Mouse (Mus musculus) heart, embryonic 16.5 days (tissue): ENCODE results near the gene Traf4. TPM values are rescaled to one million over a fixed set of nuclear protein-coding genes. Genes with fewer than 3 reads are reported as not detected.

Experiments
- ATAC-seq: fragments of 200-750 bp; cut with Nextera tagmentation; replicated peaks from 2 replicates; pipeline ENCODE4 v1.8.0; 2017; ENCODE audit warnings: moderate number of reproducible peaks; ENCODE audit not compliant: insufficient read depth, low FRiP score; ENCODE audit errors: extremely low read depth
- H3K27ac ChIP-seq: fragments of 300-500 bp; sonication (generic); 2 replicates; pipeline ENCODE4 v1.5.1; 2014; ENCODE audit warnings: mild to moderate bottlenecking, low read length, control low read depth, moderate library complexity
- H3K27me3 ChIP-seq: fragments of 300-500 bp; sonication (generic); 2 replicates; pipeline ENCODE4 v1.6.1; 2014; ENCODE audit warnings: low read length, mixed read lengths; ENCODE audit not compliant: control insufficient read depth, insufficient read depth
- H3K36me3 ChIP-seq: fragments of 300-500 bp; sonication (generic); 2 replicates; pipeline ENCODE4 v1.6.1; 2014; ENCODE audit not compliant: control insufficient read depth, insufficient read depth
- H3K4me1 ChIP-seq: fragments of 300-500 bp; sonication (generic); 2 replicates; pipeline ENCODE4 v1.6.1; 2014; ENCODE audit warnings: low read length, mixed read lengths; ENCODE audit not compliant: control insufficient read depth, insufficient read depth
- H3K4me2 ChIP-seq: fragments of 300-500 bp; sonication (generic); 2 replicates; pipeline ENCODE4 v1.6.1; 2014; ENCODE audit warnings: low read depth, mild to moderate bottlenecking, control low read depth, low read length
- H3K4me3 ChIP-seq: fragments of 300-500 bp; sonication (generic); 2 replicates; pipeline ENCODE4 v1.5.1; 2014; ENCODE audit warnings: mild to moderate bottlenecking, control low read depth, low read length
- H3K9ac ChIP-seq: fragments of 300-500 bp; sonication (generic); 2 replicates; pipeline ENCODE4 v1.6.1; 2014; ENCODE audit warnings: low read length, control low read depth
- H3K9me3 ChIP-seq: fragments of 300-500 bp; sonication (generic); replicated peaks from 2 replicates; pipeline ENCODE4 v1.6.1; 2016; ENCODE audit warnings: low read length; ENCODE audit not compliant: control insufficient read depth
- WGBS: fragments of 180-500 bp; shearing (Covaris S2); extraction: QIAGEN DNeasy Blood & Tissue Kit; methylation state at CpG from one replicate; pipeline ENCODE4 v1.1.7; 2014; 5-methylcytosine and 5-hydroxymethylcytosine counted together
- polyA plus RNA-seq: library from polyadenylated mRNA; unstranded; fragments of >200 nt; fragmentation: Nextera tagmentation; extraction: Ambion mirVana; gene quantifications from 2 replicates; pipeline ENCODE4 v1.2.1, GENCODE M21; 2015

The Traf4 gene
- polyA plus RNA-seq, 1 experiment from 2014 or later, result 37.3 TPM

DNA sequence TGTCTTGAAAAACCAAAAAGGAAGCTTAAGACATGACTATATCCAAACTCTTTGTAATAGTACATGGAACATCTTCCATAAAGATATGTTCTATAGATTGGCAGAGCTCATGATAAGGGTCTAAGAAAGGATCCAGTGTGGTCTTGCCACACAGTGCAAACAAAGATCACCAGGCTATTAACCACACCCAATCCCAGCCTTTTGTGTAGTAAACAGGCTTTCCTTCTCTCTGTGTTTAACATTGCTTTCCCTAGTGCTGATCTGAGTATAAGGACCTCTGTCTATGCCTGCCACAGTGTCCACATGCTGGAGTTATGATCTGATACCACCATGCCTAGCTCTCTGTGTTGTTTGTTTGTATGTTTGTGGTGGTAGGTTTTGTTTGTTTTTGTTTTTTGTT, 41.6 kb downstream of the Traf4 start:
- no peak overlapping the region for H3K4me3 ChIP-seq
- no peaks in the 10 kb centered on the region for H3K9me3 ChIP-seq
- no peak for ATAC-seq
- H3K36me3 ChIP-seq, result no peaks in the 10 kb centered on the region
- H3K9ac ChIP-seq, result no peak overlapping the region
- no peak overlapping the region for H3K27ac ChIP-seq
- H3K4me1 ChIP-seq, result peaks cover 18% of the 10 kb centered on the region
- no peaks in the 10 kb centered on the region for H3K27me3 ChIP-seq
- H3K4me2 ChIP-seq, result no peak overlapping the region

DNA sequence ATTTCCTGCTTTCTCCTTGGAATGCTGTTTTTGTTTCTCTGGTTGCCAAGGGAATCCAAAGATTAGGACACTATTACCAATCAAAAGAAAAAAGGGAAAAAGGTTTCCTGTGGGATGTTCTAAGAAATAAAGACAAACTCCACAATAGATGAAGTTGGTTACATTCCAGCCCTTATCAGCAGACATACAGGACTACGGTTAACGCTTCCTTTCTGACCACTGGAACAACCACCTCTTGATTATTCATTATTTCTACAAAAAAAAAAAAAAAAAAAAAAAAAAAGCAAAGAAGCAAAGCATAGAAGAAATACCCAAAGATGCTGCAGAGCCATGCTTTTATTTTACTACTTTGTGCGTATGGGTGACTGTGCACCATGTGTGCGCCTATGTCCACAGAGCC, 42.6 kb downstream of the Traf4 start:
- H3K4me1 ChIP-seq, result peaks cover 20% of the 10 kb centered on the region
- H3K9ac ChIP-seq, result no peak overlapping the region
- no peak overlapping the region for H3K4me2 ChIP-seq
- no peaks in the 10 kb centered on the region for H3K36me3 ChIP-seq
- no peaks in the 10 kb centered on the region for H3K9me3 ChIP-seq
- WGBS, result 72% methylated on average over 4 of the region's 4 CpGs
- no peaks in the 10 kb centered on the region for H3K27me3 ChIP-seq
- H3K4me3 ChIP-seq, result no peak overlapping the region
- no peak overlapping the region for H3K27ac ChIP-seq
- ATAC-seq, result no peak

DNA sequence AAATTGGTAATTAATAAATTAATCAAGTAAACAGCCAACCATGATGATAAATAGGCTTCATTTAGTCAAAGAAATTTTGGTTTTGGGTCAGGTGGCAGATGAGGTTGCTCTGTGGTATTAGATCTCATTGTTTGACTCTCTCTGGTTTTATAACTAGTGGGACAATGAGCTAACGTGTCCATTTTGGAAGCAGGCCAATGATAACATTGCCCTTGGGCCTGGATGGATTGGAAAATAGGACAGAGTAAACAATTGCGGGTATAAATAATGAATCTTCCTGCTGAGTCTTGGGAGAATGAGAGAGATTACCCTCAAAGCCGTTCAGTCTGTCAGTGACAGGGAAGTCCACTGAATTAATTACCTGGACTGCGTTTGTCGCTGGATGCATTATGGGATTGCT, 44.2 kb downstream of the Traf4 start:
- no peaks in the 10 kb centered on the region for H3K27me3 ChIP-seq
- H3K9me3 ChIP-seq, result no peaks in the 10 kb centered on the region
- no peak overlapping the region for H3K4me2 ChIP-seq
- WGBS, result 54% methylated on average over 5 of the region's 5 CpGs
- H3K9ac ChIP-seq, result no peak overlapping the region
- H3K36me3 ChIP-seq, result no peaks in the 10 kb centered on the region
- ATAC-seq, result no peak
- peaks cover 28% of the 10 kb centered on the region for H3K4me1 ChIP-seq
- no peak overlapping the region for H3K4me3 ChIP-seq
- no peak overlapping the region for H3K27ac ChIP-seq

DNA sequence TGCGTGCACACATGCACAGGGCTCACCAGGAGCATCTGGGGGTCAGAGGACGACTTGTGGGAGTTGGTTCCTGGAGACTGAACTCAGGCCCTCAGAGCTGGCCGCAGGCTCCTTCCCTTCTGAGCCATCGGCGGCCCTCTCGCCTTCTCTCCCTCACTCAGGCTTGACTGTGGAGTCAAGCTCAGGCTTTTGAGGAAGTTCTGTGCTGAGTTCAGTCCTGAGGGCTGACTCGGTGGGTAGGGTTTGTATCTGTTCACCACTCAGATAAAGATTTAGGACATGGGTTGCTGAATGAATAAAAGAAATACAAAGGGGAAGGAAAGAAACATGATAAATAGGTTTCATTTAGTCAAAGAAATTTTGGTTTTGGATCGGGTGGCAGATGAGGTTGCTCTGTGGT, 45.5 kb downstream of the Traf4 start:
- H3K27ac ChIP-seq, result no peak overlapping the region
- ATAC-seq, result no peak
- H3K27me3 ChIP-seq, result no peaks in the 10 kb centered on the region
- WGBS, result 51% methylated on average over 8 of the region's 8 CpGs
- H3K4me1 ChIP-seq, result peaks cover 34% of the 10 kb centered on the region
- H3K9ac ChIP-seq, result no peak overlapping the region
- H3K9me3 ChIP-seq, result no peaks in the 10 kb centered on the region
- no peak overlapping the region for H3K4me2 ChIP-seq
- no peak overlapping the region for H3K4me3 ChIP-seq
- H3K36me3 ChIP-seq, result no peaks in the 10 kb centered on the region

DNA sequence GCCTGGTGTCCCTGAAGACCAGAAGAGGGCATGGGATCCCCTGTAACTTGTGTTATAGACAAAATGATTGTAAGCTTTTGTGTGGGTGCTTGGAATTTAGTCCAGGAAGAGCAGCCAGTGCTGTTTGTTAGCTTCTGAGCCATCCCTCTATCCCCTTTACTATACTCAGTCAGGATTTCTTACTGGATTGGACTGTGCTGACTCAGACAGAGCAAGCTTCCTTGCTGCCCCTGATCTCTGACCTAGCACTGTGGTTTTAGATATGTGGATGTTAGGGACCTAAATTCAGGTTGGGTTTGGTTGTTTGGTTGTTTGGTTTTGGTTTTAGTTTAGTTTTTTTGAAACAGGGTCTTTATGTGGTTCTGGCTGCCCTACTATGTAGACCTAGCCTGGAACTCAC, 46.9 kb downstream of the Traf4 start:
- Histone ChIP-seq H3K9ac (no peak overlapping the region), H3K4me1 (peaks cover 41% of the 10 kb centered on the region), H3K27ac (no peak overlapping the region), H3K36me3 (no peaks in the 10 kb centered on the region), H3K27me3 (no peaks in the 10 kb centered on the region), H3K9me3 (no peaks in the 10 kb centered on the region), H3K4me2 (no peak overlapping the region), H3K4me3 (no peak overlapping the region)
- ATAC-seq, result no peak

DNA sequence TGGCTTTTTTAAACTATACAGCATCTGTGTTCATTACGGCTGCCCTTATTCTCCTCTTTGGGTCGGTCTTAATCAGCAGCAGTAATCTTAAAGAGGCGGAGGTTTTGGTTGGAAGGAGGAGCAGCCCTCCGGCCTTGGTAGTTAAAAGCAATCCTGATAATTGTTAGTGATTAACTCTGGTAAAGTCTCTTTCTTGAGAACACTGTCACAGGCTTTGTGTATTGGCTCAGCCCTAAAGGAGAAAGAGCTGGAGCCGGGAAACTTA, 49.3 kb downstream of the Traf4 start:
- H3K4me2 ChIP-seq, result peak overlapping the region; percentile 91
- no peak for ATAC-seq
- H3K9me3 ChIP-seq, result no peaks in the 10 kb centered on the region
- H3K27ac ChIP-seq, result peak overlapping the region; percentile 81
- peaks cover 39% of the 10 kb centered on the region for H3K4me1 ChIP-seq
- H3K36me3 ChIP-seq, result no peaks in the 10 kb centered on the region
- WGBS, result 21% methylated on average over 5 of the region's 5 CpGs
- H3K27me3 ChIP-seq, result no peaks in the 10 kb centered on the region
- peak overlapping the region; percentile 83 for H3K9ac ChIP-seq
- H3K4me3 ChIP-seq, result peak overlapping the region; percentile 89

DNA sequence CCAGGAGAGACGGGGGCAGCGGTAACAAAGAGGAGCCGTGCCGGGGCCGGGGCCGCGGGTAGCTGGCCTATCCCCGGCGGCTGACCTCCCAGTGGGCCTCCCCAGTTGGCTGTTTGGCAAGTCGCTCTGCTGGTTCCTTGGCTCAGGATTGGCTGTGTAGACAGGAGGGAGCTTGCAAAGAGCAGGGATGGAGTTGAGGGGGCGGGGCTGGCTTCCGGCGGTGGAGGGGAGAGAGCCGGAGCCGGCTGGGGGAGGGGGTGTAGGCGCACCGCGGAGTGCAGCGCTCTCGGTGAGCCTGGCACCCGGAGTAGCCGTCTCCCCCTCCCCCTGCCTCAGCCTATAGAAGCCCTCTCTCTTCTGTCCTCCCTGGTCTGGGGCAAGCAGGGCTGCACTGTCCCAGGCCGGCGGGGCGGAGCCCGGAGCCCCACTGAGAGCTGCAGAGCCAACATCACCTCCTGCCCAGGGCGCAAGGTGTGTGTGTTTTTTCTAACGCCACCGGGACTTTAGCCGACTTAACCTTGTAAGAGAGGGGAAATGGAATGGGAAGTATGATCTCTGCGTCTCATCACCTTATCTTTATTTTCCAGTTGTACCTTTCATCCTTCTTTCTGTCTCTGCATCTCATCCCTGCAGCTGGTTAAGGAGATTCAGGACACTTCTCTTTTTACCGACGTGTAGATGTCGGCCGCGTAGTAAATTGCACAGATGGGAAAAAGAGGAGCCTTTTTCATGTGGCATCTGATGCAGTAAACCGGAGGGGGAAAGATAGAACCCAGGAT, 49.8 kb downstream of the Traf4 start:
- Histone ChIP-seq H3K4me3 (peak overlapping the region; percentile 89), H3K27me3 (no peaks in the 10 kb centered on the region), H3K4me2 (peak overlapping the region; percentile 91), H3K27ac (peak overlapping the region; percentile 81), H3K9me3 (no peaks in the 10 kb centered on the region), H3K4me1 (peaks cover 34% of the 10 kb centered on the region), H3K9ac (peak overlapping the region; percentile 83), H3K36me3 (no peaks in the 10 kb centered on the region)
- peak; percentile 100 for ATAC-seq
- under 1% methylated on average over 36 of the region's 37 CpGs for WGBS

DNA sequence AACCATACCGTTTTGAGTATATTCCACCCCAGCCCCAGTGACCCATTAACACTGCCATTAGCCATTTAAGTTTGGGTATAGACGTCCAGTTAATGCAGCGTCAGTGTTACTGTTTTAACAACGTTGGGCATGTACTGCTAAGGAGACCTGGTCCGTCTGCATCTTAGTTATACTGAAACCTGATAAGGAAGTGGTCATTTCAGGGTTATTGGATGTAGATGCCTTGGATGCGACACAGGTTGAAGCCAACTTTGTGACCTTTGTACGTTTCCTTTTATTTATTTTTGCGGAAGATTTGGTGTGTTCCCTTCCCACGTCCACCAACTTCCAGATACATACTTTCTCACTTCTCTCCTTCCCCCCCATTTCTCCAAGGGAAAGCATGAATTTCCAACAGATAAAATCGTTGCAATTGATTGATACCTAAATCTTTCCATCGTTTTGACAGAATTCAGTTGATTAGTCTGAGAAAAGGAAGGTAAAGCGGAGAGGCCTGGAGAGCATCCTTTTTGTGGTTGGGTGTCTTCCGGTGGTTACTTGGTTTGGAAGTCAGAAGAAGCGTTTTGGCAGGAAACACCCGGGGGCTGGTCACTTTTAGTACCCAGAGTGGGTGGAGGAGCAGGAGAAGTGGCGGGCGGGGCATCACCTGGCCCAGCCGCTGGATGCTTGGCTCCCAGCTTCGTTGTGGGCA, 50.6 kb downstream of the Traf4 start:
- Histone ChIP-seq H3K4me2 (peak overlapping the region; percentile 91), H3K9me3 (no peaks in the 10 kb centered on the region), H3K27ac (peak overlapping the region; percentile 74), H3K9ac (peak overlapping the region; percentile 83), H3K4me1 (peaks cover 32% of the 10 kb centered on the region), H3K4me3 (peak overlapping the region; percentile 89), H3K27me3 (no peaks in the 10 kb centered on the region), H3K36me3 (no peaks in the 10 kb centered on the region)
- 11% methylated on average over 19 of the region's 19 CpGs for whole genome bisulfite sequencing
- ATAC-seq, result no peak

DNA sequence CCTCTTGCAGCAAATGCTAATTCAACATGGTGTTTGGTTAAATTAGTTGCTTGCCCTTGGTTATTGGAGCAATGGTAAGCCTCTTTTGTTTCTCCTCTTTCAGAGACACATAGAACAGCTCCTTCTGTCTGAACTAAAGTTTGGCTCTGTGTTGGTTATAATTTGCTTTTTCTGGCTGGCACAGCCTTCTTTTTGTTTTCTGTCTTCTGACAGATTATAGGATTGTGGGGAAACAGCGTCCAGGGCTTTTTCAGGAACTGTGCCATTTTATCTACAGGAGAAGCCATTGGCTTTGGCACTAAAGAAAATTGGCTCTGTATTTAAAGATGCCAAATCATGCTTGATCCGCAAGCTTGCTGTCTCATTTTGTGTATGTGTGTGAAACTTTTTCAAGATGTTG, 51.8 kb downstream of the Traf4 start:
- H3K9me3 ChIP-seq, result no peaks in the 10 kb centered on the region
- H3K36me3 ChIP-seq, result no peaks in the 10 kb centered on the region
- no peak overlapping the region for H3K4me3 ChIP-seq
- no peaks in the 10 kb centered on the region for H3K27me3 ChIP-seq
- no peak for ATAC-seq
- peaks cover 31% of the 10 kb centered on the region for H3K4me1 ChIP-seq
- 83% methylated on average over 2 of the region's 2 CpGs for WGBS
- H3K4me2 ChIP-seq, result no peak overlapping the region
- no peak overlapping the region for H3K27ac ChIP-seq
- H3K9ac ChIP-seq, result no peak overlapping the region
